Mouse (Mus musculus): ENCODE data around the gene Surf1. TPM values are rescaled to one million over a fixed set of nuclear protein-coding genes. Genes with fewer than 3 reads are reported as not detected.

Gene Surf1
- polyA plus RNA-seq, 1 experiment from 2014 or later = 47.8 TPM

- no peak for ATAC-seq (ENCODE audit: insufficient number of reproducible peaks, low FRiP score, low TSS enrichment, low read depth)
Measured at GRCm38 (mm10) chr2:26916738-26917137, 408 bp upstream of the Surf1 start.

GRCm38 (mm10) chr2:26914148-26914941 lies 2.0 kb downstream of the Surf1 start:
- Histone ChIP-seq H3K4me3 (ENCODE audit: low read depth, low read length) (no peak overlapping the region), H3K27ac (replicated peaks; ENCODE audit: low read depth, low read length) (no peak overlapping the region), H3K9ac (ENCODE audit: low read length) (no peak overlapping the region), H3K4me2 (ENCODE audit: low read depth, severe bottlenecking) (no peak overlapping the region), H3K9me3 (ENCODE audit: control insufficient read depth, low read length) (no peaks in the 10 kb centered on the region), H3K36me3 (ENCODE audit: control insufficient read depth, insufficient read depth, low read length) (peaks cover 26% of the 10 kb centered on the region), H3K4me1 (ENCODE audit: control insufficient read depth, insufficient read depth, low read length) (peaks cover 22% of the 10 kb centered on the region), H3K27me3 (ENCODE audit: control insufficient read depth, insufficient read depth, low read length) (no peaks in the 10 kb centered on the region)
- 68% methylated on average over 8 of the region's 8 CpGs for WGBS
- ATAC-seq (ENCODE audit: insufficient number of reproducible peaks, low FRiP score, low TSS enrichment, low read depth) (no peak), DNase-seq (ENCODE audit: low spot score) (no peak)

More at GRCm38 (mm10) chr2:26916738-26917137, 408 bp upstream of the Surf1 start:
- Histone ChIP-seq H3K27ac (replicated peaks; ENCODE audit: low read depth, low read length) (no peak overlapping the region), H3K9ac (ENCODE audit: low read length) (peak overlapping the region; percentile 62), H3K4me3 (ENCODE audit: low read depth, low read length) (peak overlapping the region; percentile 57), H3K27me3 (ENCODE audit: control insufficient read depth, insufficient read depth, low read length) (no peaks in the 10 kb centered on the region), H3K4me2 (ENCODE audit: low read depth, severe bottlenecking) (peak overlapping the region; percentile 71), H3K36me3 (ENCODE audit: control insufficient read depth, insufficient read depth, low read length) (peaks cover 44% of the 10 kb centered on the region), H3K9me3 (ENCODE audit: control insufficient read depth, low read length) (no peaks in the 10 kb centered on the region), H3K4me1 (ENCODE audit: control insufficient read depth, insufficient read depth, low read length) (peaks cover 20% of the 10 kb centered on the region)
- 3% methylated on average over 13 of the region's 13 CpGs for WGBS
- DNase-seq (ENCODE audit: low spot score) = no peak

- DNase-seq (ENCODE audit: low spot score) = no peak
- peaks cover 30% of the 10 kb centered on the region for H3K4me1 ChIP-seq (ENCODE audit: control insufficient read depth, insufficient read depth, low read length)
- no peak overlapping the region for H3K9ac ChIP-seq (ENCODE audit: low read length)
- no peak overlapping the region for H3K4me2 ChIP-seq (ENCODE audit: low read depth, severe bottlenecking)
- no peak overlapping the region for H3K4me3 ChIP-seq (ENCODE audit: low read depth, low read length)
- no peak for ATAC-seq (ENCODE audit: insufficient number of reproducible peaks, low FRiP score, low TSS enrichment, low read depth)
- 85% methylated on average over 17 of the region's 17 CpGs for WGBS
- H3K27ac ChIP-seq (replicated peaks; ENCODE audit: low read depth, low read length) = no peak overlapping the region
- H3K9me3 ChIP-seq (ENCODE audit: control insufficient read depth, low read length) = no peaks in the 10 kb centered on the region
- H3K36me3 ChIP-seq (ENCODE audit: control insufficient read depth, insufficient read depth, low read length) = peaks cover 19% of the 10 kb centered on the region
- H3K27me3 ChIP-seq (ENCODE audit: control insufficient read depth, insufficient read depth, low read length) = no peaks in the 10 kb centered on the region
Measured at GRCm38 (mm10) chr2:26913416-26914147, 2.7 kb downstream of the Surf1 start.

- Histone ChIP-seq H3K4me3 (ENCODE audit: low read depth, low read length) (peak overlapping the region; percentile 90), H3K4me2 (ENCODE audit: low read depth, severe bottlenecking) (peak overlapping the region; percentile 93), H3K4me1 (ENCODE audit: control insufficient read depth, insufficient read depth, low read length) (peaks cover 28% of the 10 kb centered on the region), H3K27me3 (ENCODE audit: control insufficient read depth, insufficient read depth, low read length) (no peaks in the 10 kb centered on the region), H3K27ac (replicated peaks; ENCODE audit: low read depth, low read length) (no peak overlapping the region), H3K9me3 (ENCODE audit: control insufficient read depth, low read length) (no peaks in the 10 kb centered on the region), H3K9ac (ENCODE audit: low read length) (peak overlapping the region; percentile 98), H3K36me3 (ENCODE audit: control insufficient read depth, insufficient read depth, low read length) (peaks cover 19% of the 10 kb centered on the region)
- 73% methylated on average over 5 of the region's 5 CpGs for WGBS
- ATAC-seq (ENCODE audit: insufficient number of reproducible peaks, low FRiP score, low TSS enrichment, low read depth) (no peak), DNase-seq (ENCODE audit: low spot score) (no peak)
Measured at GRCm38 (mm10) chr2:26912253-26912770, 4.0 kb downstream of the Surf1 start.

- 1% methylated on average over 37 of the region's 37 CpGs for WGBS
- ATAC-seq (ENCODE audit: insufficient number of reproducible peaks, low FRiP score, low TSS enrichment, low read depth) (peak; percentile 7; the same call in 1 of the 2 replicates), DNase-seq (ENCODE audit: low spot score) (peak; percentile 74)
- Histone ChIP-seq H3K27me3 (ENCODE audit: control insufficient read depth, insufficient read depth, low read length) (no peaks in the 10 kb centered on the region), H3K4me2 (ENCODE audit: low read depth, severe bottlenecking) (peak overlapping the region; percentile 93), H3K4me1 (ENCODE audit: control insufficient read depth, insufficient read depth, low read length) (peaks cover 21% of the 10 kb centered on the region), H3K36me3 (ENCODE audit: control insufficient read depth, insufficient read depth, low read length) (peaks cover 27% of the 10 kb centered on the region), H3K9ac (ENCODE audit: low read length) (peak overlapping the region; percentile 98), H3K9me3 (ENCODE audit: control insufficient read depth, low read length) (no peaks in the 10 kb centered on the region), H3K27ac (replicated peaks; ENCODE audit: low read depth, low read length) (peak overlapping the region; percentile 86), H3K4me3 (ENCODE audit: low read depth, low read length) (peak overlapping the region; percentile 90)
Measured at GRCm38 (mm10) chr2:26910994-26911765, 5.2 kb downstream of the Surf1 start.

- Histone ChIP-seq H3K4me3 (ENCODE audit: low read depth, low read length) (peak within 1 kb of the TSS; percentile 90), H3K4me2 (ENCODE audit: low read depth, severe bottlenecking) (peak within 1 kb of the TSS; percentile 93), H3K9me3 (ENCODE audit: control insufficient read depth, low read length) (no peaks in the 10 kb centered on the region), H3K36me3 (ENCODE audit: control insufficient read depth, insufficient read depth, low read length) (peaks cover 31% of the 10 kb centered on the region), H3K27ac (replicated peaks; ENCODE audit: low read depth, low read length) (peak within 1 kb of the TSS; percentile 86), H3K27me3 (ENCODE audit: control insufficient read depth, insufficient read depth, low read length) (no peaks in the 10 kb centered on the region), H3K4me1 (ENCODE audit: control insufficient read depth, insufficient read depth, low read length) (peaks cover 19% of the 10 kb centered on the region), H3K9ac (ENCODE audit: low read length) (peak within 1 kb of the TSS; percentile 98)
- DNase-seq (ENCODE audit: low spot score) (peak; percentile 100), ATAC-seq (ENCODE audit: insufficient number of reproducible peaks, low FRiP score, low TSS enrichment, low read depth) (peak; percentile 89)
- WGBS = 1% methylated on average over 74 of the region's 74 CpGs
Measured at GRCm38 (mm10) chr2:26910124-26910993, 6.0 kb downstream of the Surf1 start, which contains the start of the genes Med22 and Rpl7a. Gene Med22 (minus strand): TSS chr2:26910677. Gene Rpl7a (plus strand): TSS chr2:26910764.

GRCm38 (mm10) chr2:26909387-26909784 lies 6.9 kb downstream of the Surf1 start:
- Histone ChIP-seq H3K4me3 (ENCODE audit: low read depth, low read length) (peak overlapping the region; percentile 90), H3K9me3 (ENCODE audit: control insufficient read depth, low read length) (no peaks in the 10 kb centered on the region), H3K27ac (replicated peaks; ENCODE audit: low read depth, low read length) (no peak overlapping the region), H3K36me3 (ENCODE audit: control insufficient read depth, insufficient read depth, low read length) (peaks cover 32% of the 10 kb centered on the region), H3K4me2 (ENCODE audit: low read depth, severe bottlenecking) (peak overlapping the region; percentile 60), H3K27me3 (ENCODE audit: control insufficient read depth, insufficient read depth, low read length) (no peaks in the 10 kb centered on the region), H3K4me1 (ENCODE audit: control insufficient read depth, insufficient read depth, low read length) (peaks cover 15% of the 10 kb centered on the region), H3K9ac (ENCODE audit: low read length) (peak overlapping the region; percentile 81)
- no peak for ATAC-seq (ENCODE audit: insufficient number of reproducible peaks, low FRiP score, low TSS enrichment, low read depth)
- no peak for DNase-seq (ENCODE audit: low spot score)
